Comparison of ENCODE assay signal across 19 mouse cellular contexts in genomic region chr3:53204348-53204984, GRCm38 (mm10).
A peak's percentile ranks its signal among the peaks of the same experiment; 100 is the strongest.
DNase-seq lines count a peak whose midpoint lies in the region; ATAC-seq lines count a peak whose summit lies in the region.
"Had no signal": no experiment of that assay in that cellular context is flagged by ENCODE, and none has a peak within 500 bp of the region (broad histone marks: within the 10 kb centered on the region; RNA-seq: fewer than 3 reads in every experiment).

No protein-coding gene starts in this region.

- 84% methylated on average over 7 of the region's 7 CpGs for WGBS in heart, embryonic 10.5 days
- WGBS in embryonic facial prominence, embryonic 15.5 days: 64% methylated on average over 7 of the region's 7 CpGs

- ATAC-seq in embryonic facial prominence, embryonic 15.5 days (ENCODE audit: insufficient number of reproducible peaks, low FRiP score, low TSS enrichment, low read depth): no peak
- ATAC-seq: CD4-positive, CD25-positive, alpha-beta regulatory T cell, adult 4 months; intestine, embryonic 15.5 days had no signal

- intact Hi-C loops in heart, postnatal 25 days (cut with DNase I): no loop called here

- H3K9ac ChIP-seq in embryonic facial prominence, embryonic 15.5 days: no peak overlapping the region
- H3K9ac ChIP-seq: embryonic facial prominence, embryonic 12.5 days; heart, embryonic 13.5 days; intestine, embryonic 15.5 days; limb, embryonic 12.5 days; liver, embryonic 14.5 days had no signal

- H3K4me1 ChIP-seq in heart, embryonic 10.5 days: peaks cover 58% of the 10 kb centered on the region
- peaks cover 52% of the 10 kb centered on the region for H3K4me1 ChIP-seq in embryonic facial prominence, embryonic 15.5 days

- H3K27ac ChIP-seq in heart, embryonic 10.5 days: peak overlapping the region; percentile 50; the same call in 1 of the 2 replicates
- H3K27ac ChIP-seq in embryonic facial prominence, embryonic 15.5 days (replicated peaks): peak overlapping the region; percentile 29; the same call in 1 of the 2 replicates
- H3K27ac ChIP-seq: embryonic facial prominence, embryonic 12.5 days; heart, embryonic 13.5 days; intestine, embryonic 15.5 days; limb, embryonic 12.5 days; liver, embryonic 14.5 days had no signal

- no peaks in the 10 kb centered on the region for H3K27me3 ChIP-seq in heart, embryonic 10.5 days (ENCODE audit: insufficient read depth, poor library complexity, severe bottlenecking)
- H3K27me3 ChIP-seq in embryonic facial prominence, embryonic 15.5 days: no peaks in the 10 kb centered on the region
- H3K27me3 ChIP-seq: embryonic facial prominence, embryonic 12.5 days; heart, embryonic 13.5 days; intestine, embryonic 15.5 days had no signal

- H3K9me3 ChIP-seq in heart, embryonic 10.5 days: no peaks in the 10 kb centered on the region
- no peaks in the 10 kb centered on the region for H3K9me3 ChIP-seq in embryonic facial prominence, embryonic 15.5 days (replicated peaks)
- H3K9me3 ChIP-seq: embryonic facial prominence, embryonic 12.5 days; heart, embryonic 13.5 days; intestine, embryonic 15.5 days; limb, embryonic 12.5 days had no signal

- no peaks in the 10 kb centered on the region for H3K36me3 ChIP-seq in heart, embryonic 10.5 days
- no peaks in the 10 kb centered on the region for H3K36me3 ChIP-seq in embryonic facial prominence, embryonic 15.5 days
- H3K36me3 ChIP-seq: embryonic facial prominence, embryonic 12.5 days; G1E; heart, embryonic 13.5 days; intestine, embryonic 15.5 days; limb, embryonic 12.5 days had no signal

- no peak overlapping the region for H3K4me2 ChIP-seq in embryonic facial prominence, embryonic 15.5 days (replicated peaks)
- H3K4me2 ChIP-seq: embryonic facial prominence, embryonic 12.5 days; heart, embryonic 13.5 days; intestine, embryonic 15.5 days; limb, embryonic 12.5 days had no signal

- no peak overlapping the region for H3K4me3 ChIP-seq in heart, embryonic 10.5 days
- H3K4me3 ChIP-seq in embryonic facial prominence, embryonic 15.5 days (replicated peaks): no peak overlapping the region
- H3K4me3 ChIP-seq: embryonic facial prominence, embryonic 12.5 days; heart, embryonic 13.5 days; intestine, embryonic 15.5 days; limb, embryonic 12.5 days had no signal

- no peak for DNase-seq in heart, embryonic 10.5 days (ENCODE audit: low spot score)
- no peak for DNase-seq in heart, postnatal 25 days (ENCODE audit: low spot score)
- peak; percentile 74 for DNase-seq in 3T3-L1 (ENCODE audit: low read depth, low spot score)
- DNase-seq in cerebellum, adult 18-20 months: peak; percentile 40 to 52
- no peak for DNase-seq in Muller cell, postnatal 12 days (ENCODE audit: inconsistent ontology term)
- DNase-seq in right cerebral cortex, adult 18-20 months: no peak
- DNase-seq: adrenal gland, adult 8-10 months; heart, postnatal 4 days; midbrain, embryonic 14.5 days; retina, postnatal 1 day; thymus, adult 2 months had no signal

Comparison
In these comparisons a context has a peak if more than half of its experiments do, and no peak if none do; other contexts are left out.
1. DNase-seq: peak in 3T3-L1 (single experiment) and cerebellum, adult 18-20 months (2 of 2); none in heart, embryonic 10.5 days (single experiment), heart, postnatal 25 days (single experiment), Muller cell, postnatal 12 days (single experiment) and right cerebral cortex, adult 18-20 months (single experiment).